Mouse (Mus musculus) CH12.LX (cell line): ENCODE results near the gene Atl3. TPM values are rescaled to one million over a fixed set of nuclear protein-coding genes. Genes with fewer than 3 reads are reported as not detected.

ENCODE experiments used
- DNase-seq: peaks from one replicate; pipeline ENCODE4 v3.0.0-alpha.2; 2013; ENCODE audit errors: extremely low read depth
- H3K27ac ChIP-seq: 2 replicates; pipeline ENCODE4 v1.5.1; 2012; ENCODE audit warnings: low read depth, mild to moderate bottlenecking, control low read depth, moderate library complexity; ENCODE audit not compliant: insufficient read depth
- H3K27me3 ChIP-seq: replicated peaks from 2 replicates; pipeline ENCODE3; 2012; ENCODE audit warnings: inconsistent platforms
- H3K36me3 ChIP-seq, 2 experiments: replicated peaks in 1 of 2; 2 replicates each; pipeline versions ENCODE3 to v1.6.1; 2012; ENCODE audit warnings: inconsistent platforms in 1 of 2, low read length in 1 of 2, mild to moderate bottlenecking in 1 of 2, mixed read lengths in 1 of 2, moderate library complexity in 1 of 2; ENCODE audit not compliant: control insufficient read depth in 1 of 2, insufficient read depth in 1 of 2
- H3K4me1 ChIP-seq, 2 experiments: 2 replicates each; pipeline ENCODE4 v1.6.1; 2012; ENCODE audit warnings: inconsistent platforms in 1 of 2, moderate library complexity in 1 of 2; ENCODE audit not compliant: insufficient read depth in 2 of 2, control insufficient read depth in 1 of 2
- H3K4me2 ChIP-seq: 2 replicates; pipeline ENCODE4 v1.6.1; 2012; ENCODE audit warnings: low read depth, mild to moderate bottlenecking, control low read depth; ENCODE audit not compliant: poor library complexity, insufficient read depth, severe bottlenecking
- H3K4me3 ChIP-seq, 3 experiments: fragments of 150-350 bp in 1 of 3; sonication (generic) in 1 of 3; replicated peaks in 1 of 3; 2 replicates each; pipeline versions ENCODE3 to v1.5.1; 2011 to 2012; ENCODE audit warnings: low read depth in 2 of 3, low read length in 2 of 3, mild to moderate bottlenecking in 2 of 3, moderate library complexity in 2 of 3, control low read depth in 1 of 3, improper control_type of control experiment in 1 of 3, inconsistent platforms in 1 of 3, mixed read lengths in 1 of 3; ENCODE audit not compliant: poor library complexity in 1 of 3
- H3K79me2 ChIP-seq: replicated peaks from 2 replicates; pipeline ENCODE4 v1.6.1; 2012; ENCODE audit warnings: mild to moderate bottlenecking, moderate library complexity; ENCODE audit not compliant: control insufficient read depth, poor library complexity, insufficient read depth, severe bottlenecking; ENCODE audit errors: extremely low read depth
- H3K9ac ChIP-seq: 2 replicates; pipeline ENCODE4 v1.6.1; 2012; ENCODE audit warnings: low read depth, mild to moderate bottlenecking, control low read depth, moderate library complexity; ENCODE audit not compliant: insufficient read depth
- H3K9me3 ChIP-seq: replicated peaks from 2 replicates; pipeline ENCODE3; 2012; ENCODE audit warnings: low read length, inconsistent platforms, mixed read lengths
- CHD1 ChIP-seq: IDR thresholded peaks from 2 replicates; pipeline ENCODE4 v1.6.1; 2012; ENCODE audit warnings: low read depth, low read length, improper control_type of control experiment, inconsistent platforms
- CTCF ChIP-seq, 2 experiments: IDR thresholded peaks in 1 of 2; conservative IDR thresholded peaks in 1 of 2; 2 replicates each; pipeline ENCODE4 v1.5.1; 2011 to 2012; ENCODE audit warnings: low read depth in 2 of 2, low read length in 2 of 2, improper control_type of control experiment in 1 of 2, inconsistent platforms in 1 of 2, mild to moderate bottlenecking in 1 of 2, moderate library complexity in 1 of 2
- ETS1 ChIP-seq: conservative IDR thresholded peaks from 2 replicates; pipeline ENCODE4 v1.6.1; 2012; ENCODE audit warnings: low read depth, mild to moderate bottlenecking, inconsistent platforms, low read length, improper control_type of control experiment, moderate library complexity
- JUN ChIP-seq: IDR thresholded peaks from 2 replicates; pipeline ENCODE4 v1.6.1; 2011; ENCODE audit warnings: low read depth, mild to moderate bottlenecking, low read length, improper control_type of control experiment, moderate library complexity; ENCODE audit not compliant: insufficient read depth
- JUND ChIP-seq: conservative IDR thresholded peaks from 2 replicates; pipeline ENCODE4 v1.6.1; 2011; ENCODE audit warnings: low read depth, low read length, improper control_type of control experiment
- KAT2A ChIP-seq: IDR thresholded peaks from 2 replicates; pipeline ENCODE4 v1.6.1; 2012; ENCODE audit warnings: low read length, improper control_type of control experiment, inconsistent platforms; ENCODE audit not compliant: insufficient replicate concordance
- MAX ChIP-seq: IDR thresholded peaks from 2 replicates; pipeline ENCODE4 v1.6.1; 2011; ENCODE audit warnings: low read length, improper control_type of control experiment
- MEF2A ChIP-seq: IDR thresholded peaks from 2 replicates; pipeline ENCODE4 v1.6.1; 2014; ENCODE audit warnings: low read depth, mild to moderate bottlenecking, inconsistent platforms, low read length, improper control_type of control experiment, borderline replicate concordance
- MXI1 ChIP-seq: IDR thresholded peaks from 2 replicates; pipeline ENCODE4 v1.6.1; 2011; ENCODE audit warnings: mild to moderate bottlenecking, low read depth, low read length, improper control_type of control experiment
- MYC ChIP-seq: IDR thresholded peaks from 2 replicates; pipeline ENCODE4 v1.6.1; 2011; ENCODE audit warnings: low read depth, mild to moderate bottlenecking, improper control_type of control experiment, low read length
- NELFE ChIP-seq: IDR thresholded peaks from 2 replicates; pipeline ENCODE4 v1.6.1; 2011; ENCODE audit warnings: low read depth, low read length, improper control_type of control experiment
- PAX5 ChIP-seq: IDR thresholded peaks from 2 replicates; pipeline ENCODE4 v1.6.1; 2012; ENCODE audit warnings: low read length, inconsistent platforms, mixed read lengths
- POLR2A ChIP-seq: IDR thresholded peaks from 2 replicates; pipeline ENCODE4 v1.6.1; 2011; ENCODE audit warnings: low read depth, mild to moderate bottlenecking, improper control_type of control experiment, low read length
- RAD21 ChIP-seq: IDR thresholded peaks from 2 replicates; pipeline ENCODE4 v1.6.1; 2011; ENCODE audit warnings: low read depth, mild to moderate bottlenecking, low read length, improper control_type of control experiment, moderate library complexity
- RCOR1 ChIP-seq: conservative IDR thresholded peaks from 2 replicates; pipeline ENCODE4 v1.6.1; 2012; ENCODE audit warnings: low read depth, mild to moderate bottlenecking, inconsistent platforms, low read length, improper control_type of control experiment
- ZMIZ1 ChIP-seq: IDR thresholded peaks from 2 replicates; pipeline ENCODE4 v1.6.1; 2012; ENCODE audit warnings: low read depth, mild to moderate bottlenecking, inconsistent platforms, low read length, improper control_type of control experiment
- dilution Hi-C: fragments of 300-500 bp; cut with MboI; formaldehyde crosslinking; loops from 2 replicates; pipeline ENCODE4 v1.14.3; 2020; ENCODE audit warnings: low sequenced_read_pairs; ENCODE audit not compliant: extremely low pct_unique_long_range_greater_than_20kb, extremely low pct_ligation_motif_present
- in situ Hi-C: fragments of 300-500 bp; cut with MboI; formaldehyde crosslinking; loops from 3 replicates; pipeline ENCODE4 v1.14.3; 2019; ENCODE audit warnings: low sequenced_read_pairs, low pct_ligation_motif_present, low pct_unique_long_range_greater_than_20kb, mixed read lengths
- polyA plus RNA-seq: library from polyadenylated mRNA; unstranded; fragments of >175 nt; gene quantifications from 2 replicates; pipeline ENCODE4 v1.2.1, GENCODE M21; 2012; ENCODE audit warnings: low read depth; ENCODE audit not compliant: insufficient read length
- total RNA-seq, 2 experiments: library from RNA; depleted of rRNA; stranded (reverse); fragments of 300-350 nt in 1 of 2; fragments of >200 nt in 1 of 2; gene quantifications; 2 replicates each; pipeline ENCODE4 v1.2.3; 2012 to 2014

Gene Atl3
- total and polyA plus RNA-seq, 3 experiments: 9.2 to 17.5 (median 14.3) TPM

DNA sequence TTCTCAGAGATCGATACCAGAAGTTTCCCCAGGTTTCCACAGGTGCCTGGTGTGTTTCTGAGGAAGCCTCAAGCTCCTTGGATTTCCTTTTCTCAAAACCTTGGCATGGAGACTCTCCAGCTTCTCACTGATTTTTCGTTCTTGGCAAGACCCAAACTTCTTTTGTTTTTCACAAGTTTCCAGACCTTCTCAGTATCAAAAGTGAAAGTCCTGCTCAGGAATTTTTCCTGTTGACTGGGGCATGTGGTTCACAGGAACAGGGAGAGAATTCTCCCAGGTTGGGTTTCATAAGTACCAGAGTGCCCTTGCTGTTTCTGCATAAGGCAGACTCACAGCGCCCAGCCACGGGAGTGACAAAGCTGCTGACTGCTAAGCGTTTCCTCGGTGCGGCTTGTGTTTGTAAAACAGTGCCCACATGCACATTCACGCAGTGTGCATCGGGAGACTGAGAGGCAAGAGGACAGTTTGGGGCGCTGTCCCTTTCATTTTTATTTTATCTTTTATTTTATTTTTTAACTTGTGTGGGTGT lies 68.8 kb downstream of the Atl3 start:
- H3K27ac ChIP-seq: no peak overlapping the region
- H3K9me3 ChIP-seq: no peaks in the 10 kb centered on the region
- no peak overlapping the region for H3K4me2 ChIP-seq
- peaks cover 3 to 38% of the 10 kb centered on the region in 2 experiments; a peak in 3 of 4 replicates for H3K4me1 ChIP-seq
- H3K27me3 ChIP-seq: no peaks in the 10 kb centered on the region
- no peaks in the 10 kb centered on the region; the same call in 1 of the 2 replicates for H3K79me2 ChIP-seq
- DNase-seq: no peak
- no peak for TF ChIP-seq MYC
- no peak overlapping the region for H3K9ac ChIP-seq
- H3K36me3 ChIP-seq: peaks cover 2 to 18% of the 10 kb centered on the region in 2 experiments
- H3K4me3 ChIP-seq: no peak overlapping the region
- in situ Hi-C loops: no loop called here
- dilution Hi-C loops: no loop called here

DNA sequence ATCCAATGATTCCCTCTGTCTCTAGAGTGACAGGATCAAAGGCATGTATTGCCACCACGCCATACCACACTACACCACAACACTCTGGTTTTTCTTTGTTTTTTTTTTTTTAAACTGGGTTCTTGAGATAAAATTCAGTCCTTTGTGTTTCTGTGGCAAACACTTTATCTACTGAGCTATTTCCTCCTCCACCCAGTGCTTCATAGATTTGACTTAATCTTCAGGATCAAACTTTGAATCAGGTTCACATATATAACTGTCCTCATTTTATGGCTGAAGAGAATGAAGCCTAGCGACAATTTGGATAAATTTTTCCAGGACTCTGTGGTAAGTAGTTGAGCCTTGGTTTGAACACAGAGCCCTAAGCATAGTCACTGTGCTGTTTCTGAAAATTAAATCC lies 69.8 kb downstream of the Atl3 start:
- no peak overlapping the region for H3K4me3 ChIP-seq
- no peaks in the 10 kb centered on the region for H3K27me3 ChIP-seq
- no peak for DNase-seq
- dilution Hi-C loops: no loop called here
- in situ Hi-C loops: no loop called here
- no peak overlapping the region for H3K4me2 ChIP-seq
- peaks cover 3 to 42% of the 10 kb centered on the region in 2 experiments; a peak in 3 of 4 replicates for H3K4me1 ChIP-seq
- H3K27ac ChIP-seq: no peak overlapping the region
- no peaks in the 10 kb centered on the region for H3K9me3 ChIP-seq
- no peaks in the 10 kb centered on the region; the same call in 1 of the 2 replicates for H3K79me2 ChIP-seq
- no peak overlapping the region for H3K9ac ChIP-seq
- H3K36me3 ChIP-seq: peaks cover 2 to 18% of the 10 kb centered on the region in 2 experiments
- no peak for TF ChIP-seq MXI1
- no peak for TF ChIP-seq CTCF (conservative IDR thresholded peaks at IDR 0.05 in 1 of 2, IDR thresholded peaks at IDR 0.05 in 1 of 2; ENCODE audit: low read depth in 2 of 2, low read length in 2 of 2)
- TF ChIP-seq MYC: no peak
- no peak for TF ChIP-seq ZMIZ1
- TF ChIP-seq MAX: no peak
- no peak for TF ChIP-seq CHD1
- TF ChIP-seq JUN: no peak

DNA sequence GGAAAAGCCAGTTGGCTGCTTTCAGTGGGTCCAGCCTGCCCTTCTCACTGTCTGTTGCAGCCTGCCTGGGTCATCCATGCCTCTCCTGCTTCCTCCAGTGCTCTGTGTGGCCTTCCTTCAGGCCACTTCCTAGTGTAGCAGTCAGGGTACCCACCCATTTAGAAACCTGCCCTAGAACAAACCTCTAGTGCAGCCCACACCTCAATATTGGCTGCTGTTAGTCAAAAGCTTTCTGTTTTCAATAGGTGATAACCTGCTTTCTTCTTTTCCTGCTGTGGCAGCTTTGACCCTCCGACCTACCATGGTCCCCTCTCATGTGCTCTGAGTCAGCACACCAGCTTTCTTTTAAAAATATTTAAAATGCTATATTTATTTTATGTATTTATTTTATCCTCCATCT lies 70.6 kb downstream of the Atl3 start:
- Histone ChIP-seq H3K9ac (no peak overlapping the region), H3K9me3 (no peaks in the 10 kb centered on the region)
- in situ Hi-C loops: no loop called here
- TF ChIP-seq POLR2A (no peak), RCOR1 (no peak), RAD21 (no peak), CHD1 (no peak), ZMIZ1 (no peak), MXI1 (no peak), MEF2A (no peak), KAT2A (no peak), JUND (no peak), NELFE (no peak), PAX5 (no peak), ETS1 (no peak)
- TF ChIP-seq, all 38 proteins: peak for 0
- Histone ChIP-seq H3K27me3 (no peaks in the 10 kb centered on the region), H3K27ac (no peak overlapping the region), H3K4me1 (peaks cover 3 to 35% of the 10 kb centered on the region in 2 experiments; a peak in 3 of 4 replicates), H3K79me2 (no peaks in the 10 kb centered on the region; the same call in 1 of the 2 replicates), H3K36me3 (peaks cover 2 to 18% of the 10 kb centered on the region in 2 experiments), H3K4me2 (no peak overlapping the region), H3K4me3 (no peak overlapping the region)
- DNase-seq: no peak
- dilution Hi-C loops: no loop called here
